Mouse (Mus musculus) 3134 (cell line): Measurements from ENCODE around the gene Foxd2.

Experiments
- DNase-seq: peaks from one replicate; pipeline ENCODE4 v3.0.0-alpha.2; 2011; ENCODE audit warnings: low spot score; ENCODE audit not compliant: insufficient read length; ENCODE audit errors: extremely low read depth

The Foxd2 gene

DNA sequence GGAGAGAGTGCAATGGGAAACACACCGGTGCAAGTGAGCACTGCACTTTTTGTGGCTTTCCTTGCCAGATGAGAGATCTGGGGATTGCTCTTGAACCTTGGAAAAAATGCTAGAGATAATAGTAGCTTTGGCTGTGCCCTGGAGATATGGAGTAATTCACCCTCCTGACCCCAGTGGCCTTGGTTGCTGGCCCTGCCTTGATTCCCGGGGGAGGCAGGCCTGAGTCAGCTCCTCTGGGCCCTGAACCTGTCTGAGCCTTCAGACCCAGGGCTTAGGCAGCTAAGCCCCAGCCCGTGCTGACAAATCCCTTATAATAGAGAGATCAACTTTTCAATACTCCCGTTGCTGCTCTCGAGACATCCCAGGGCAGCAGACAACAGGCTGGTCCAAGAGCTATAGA, 50.2 kb downstream of the Foxd2 start:
- no peak for DNase-seq
